Mouse (Mus musculus) midbrain, embryonic 11.5 days (tissue): ENCODE data around the gene Fos. TPM values are rescaled to one million over a fixed set of nuclear protein-coding genes. Genes with fewer than 3 reads are reported as not detected.
A peak's percentile ranks its signal among the peaks of the same experiment; 100 is the strongest.

Experiments
- ATAC-seq: fragments of 200-750 bp; cut with Nextera tagmentation; 2 replicates; pipeline ENCODE4 v1.8.0; 2017; ENCODE audit warnings: moderate TSS enrichment, moderate library complexity; ENCODE audit not compliant: low FRiP score
- DNase-seq: peaks from one replicate; pipeline ENCODE4 v3.0.0; 2015; ENCODE audit warnings: low spot score; ENCODE audit errors: missing footprints
- H3K27ac ChIP-seq: fragments of 300-500 bp; sonication (generic); 2 replicates; pipeline ENCODE4 v1.5.1; 2014; ENCODE audit warnings: low read depth, low read length
- H3K27me3 ChIP-seq: fragments of 300-500 bp; sonication (generic); 2 replicates; pipeline ENCODE4 v1.6.1; 2014; ENCODE audit warnings: mild to moderate bottlenecking, low read length, moderate library complexity, mixed read lengths; ENCODE audit not compliant: control insufficient read depth, insufficient read depth
- H3K36me3 ChIP-seq: fragments of 300-500 bp; sonication (generic); 2 replicates; pipeline ENCODE4 v1.6.1; 2014; ENCODE audit warnings: mild to moderate bottlenecking, low read length, moderate library complexity, mixed read lengths; ENCODE audit not compliant: control insufficient read depth, insufficient read depth
- H3K4me1 ChIP-seq: fragments of 300-500 bp; sonication (generic); 2 replicates; pipeline ENCODE4 v1.6.1; 2014; ENCODE audit warnings: low read length; ENCODE audit not compliant: control insufficient read depth, insufficient read depth
- H3K4me2 ChIP-seq: fragments of 300-500 bp; sonication (generic); 2 replicates; pipeline ENCODE4 v1.6.1; 2014; ENCODE audit warnings: mild to moderate bottlenecking, moderate library complexity
- H3K4me3 ChIP-seq: fragments of 300-500 bp; sonication (generic); 2 replicates; pipeline ENCODE4 v1.5.1; 2014; ENCODE audit warnings: low read depth, low read length
- H3K9ac ChIP-seq: fragments of 300-500 bp; sonication (generic); 2 replicates; pipeline ENCODE4 v1.6.1; 2014; ENCODE audit warnings: low read length
- H3K9me3 ChIP-seq: fragments of 300-500 bp; sonication (generic); 2 replicates; pipeline ENCODE4 v1.6.1; 2016; ENCODE audit warnings: low read length; ENCODE audit not compliant: control insufficient read depth
- WGBS: fragments of 180-500 bp; shearing (Covaris S2); extraction: QIAGEN DNeasy Blood & Tissue Kit; methylation state at CpG from one replicate; pipeline ENCODE4 v1.1.7; 2014; 5-methylcytosine and 5-hydroxymethylcytosine counted together
- polyA plus RNA-seq: library from polyadenylated mRNA; unstranded; fragments of >200 nt; fragmentation: Nextera tagmentation; extraction: Ambion mirVana; gene quantifications from 2 replicates; pipeline ENCODE4 v1.2.1, GENCODE M21; 2014

Fos gene
- polyA plus RNA-seq: 0.54 and 0.89 TPM in 2 replicates

GRCm38 (mm10) chr12:85473481-85474297, at the start of gene Fos:
Gene Fos, plus strand, starts transcription at chr12:85473890.
- ATAC-seq (peak; percentile 88), DNase-seq (peak; percentile 99)
- Histone ChIP-seq H3K9me3 (no peaks in the 10 kb centered on the region), H3K36me3 (no peaks in the 10 kb centered on the region), H3K27me3 (peaks cover 26% of the 10 kb centered on the region), H3K4me2 (peak within 1 kb of the TSS; percentile 99), H3K4me3 (peak within 1 kb of the TSS; percentile 38), H3K27ac (no peak within 1 kb of the TSS), H3K4me1 (peaks cover 25% of the 10 kb centered on the region), H3K9ac (peak within 1 kb of the TSS; percentile 58)
- under 1% methylated on average over 56 of the region's 56 CpGs for WGBS

GRCm38 (mm10) chr12:85425721-85426120, 48.0 kb upstream of the Fos start:
- Histone ChIP-seq H3K36me3 (no peaks in the 10 kb centered on the region), H3K4me3 (no peak overlapping the region), H3K27ac (no peak overlapping the region), H3K27me3 (no peaks in the 10 kb centered on the region), H3K4me2 (no peak overlapping the region), H3K9me3 (no peaks in the 10 kb centered on the region), H3K4me1 (no peaks in the 10 kb centered on the region), H3K9ac (no peak overlapping the region)
- 94% methylated on average over 11 of the region's 11 CpGs for WGBS
- ATAC-seq (no peak), DNase-seq (no peak)

- no peaks in the 10 kb centered on the region for H3K27me3 ChIP-seq
- H3K36me3 ChIP-seq: no peaks in the 10 kb centered on the region
- H3K9ac ChIP-seq: no peak overlapping the region
- H3K4me3 ChIP-seq: no peak overlapping the region
- H3K4me2 ChIP-seq: no peak overlapping the region
- no peaks in the 10 kb centered on the region for H3K4me1 ChIP-seq
- 70% methylated on average over 10 of the region's 10 CpGs for WGBS
- DNase-seq: no peak
- ATAC-seq: no peak
- H3K9me3 ChIP-seq: no peaks in the 10 kb centered on the region
- no peak overlapping the region for H3K27ac ChIP-seq
These were observed 47.6 kb upstream of the Fos start for GRCm38 (mm10) chr12:85426126-85426525.

- no peak overlapping the region for H3K27ac ChIP-seq
- no peak overlapping the region for H3K4me3 ChIP-seq
- H3K9ac ChIP-seq: no peak overlapping the region
- H3K9me3 ChIP-seq: no peaks in the 10 kb centered on the region
- DNase-seq: no peak
- H3K36me3 ChIP-seq: no peaks in the 10 kb centered on the region
- H3K27me3 ChIP-seq: no peaks in the 10 kb centered on the region
- WGBS: 84% methylated on average over 7 of the region's 7 CpGs
- ATAC-seq: no peak
- no peaks in the 10 kb centered on the region for H3K4me1 ChIP-seq
- no peak overlapping the region for H3K4me2 ChIP-seq
These were observed 45.9 kb upstream of the Fos start for GRCm38 (mm10) chr12:85427802-85428201.

- Histone ChIP-seq H3K4me1 (peaks cover 4% of the 10 kb centered on the region; the same call in 1 of the 2 replicates), H3K36me3 (no peaks in the 10 kb centered on the region), H3K27me3 (no peaks in the 10 kb centered on the region), H3K27ac (no peak overlapping the region), H3K9ac (no peak overlapping the region), H3K4me3 (no peak overlapping the region), H3K9me3 (no peaks in the 10 kb centered on the region), H3K4me2 (no peak overlapping the region)
- 78% methylated on average over 4 of the region's 4 CpGs for WGBS
- ATAC-seq: no peak
- DNase-seq: no peak
These were observed 43.7 kb upstream of the Fos start for GRCm38 (mm10) chr12:85429999-85430398.

GRCm38 (mm10) chr12:85430434-85430833, 43.3 kb upstream of the Fos start:
- WGBS: 59% methylated on average over 6 of the region's 6 CpGs
- peaks cover 4% of the 10 kb centered on the region; the same call in 1 of the 2 replicates for H3K4me1 ChIP-seq
- DNase-seq: no peak
- H3K4me3 ChIP-seq: no peak overlapping the region
- no peaks in the 10 kb centered on the region for H3K9me3 ChIP-seq
- H3K9ac ChIP-seq: no peak overlapping the region
- ATAC-seq: no peak
- H3K27me3 ChIP-seq: no peaks in the 10 kb centered on the region
- no peaks in the 10 kb centered on the region for H3K36me3 ChIP-seq
- no peak overlapping the region for H3K27ac ChIP-seq
- no peak overlapping the region for H3K4me2 ChIP-seq

GRCm38 (mm10) chr12:85433850-85434249, 39.8 kb upstream of the Fos start:
- H3K9me3 ChIP-seq: no peaks in the 10 kb centered on the region
- no peak overlapping the region for H3K4me3 ChIP-seq
- peaks cover 6% of the 10 kb centered on the region for H3K4me1 ChIP-seq
- H3K27me3 ChIP-seq: no peaks in the 10 kb centered on the region
- no peaks in the 10 kb centered on the region for H3K36me3 ChIP-seq
- 1% methylated on average over 3 of the region's 3 CpGs for WGBS
- H3K27ac ChIP-seq: no peak overlapping the region
- DNase-seq (no peak), ATAC-seq (no peak)
- H3K9ac ChIP-seq: no peak overlapping the region
- H3K4me2 ChIP-seq: no peak overlapping the region

- Histone ChIP-seq H3K4me2 (no peak overlapping the region), H3K36me3 (no peaks in the 10 kb centered on the region), H3K9me3 (no peaks in the 10 kb centered on the region), H3K4me3 (no peak overlapping the region), H3K9ac (no peak overlapping the region), H3K27ac (no peak overlapping the region), H3K4me1 (peaks cover 6% of the 10 kb centered on the region), H3K27me3 (no peaks in the 10 kb centered on the region)
- 63% methylated on average over 5 of the region's 5 CpGs for WGBS
- ATAC-seq (no peak), DNase-seq (no peak)
These were observed 39.2 kb upstream of the Fos start for GRCm38 (mm10) chr12:85434526-85434925.

GRCm38 (mm10) chr12:85436021-85436621, 37.6 kb upstream of the Fos start:
- Histone ChIP-seq H3K36me3 (no peaks in the 10 kb centered on the region), H3K4me2 (no peak overlapping the region), H3K27ac (no peak overlapping the region), H3K9ac (no peak overlapping the region), H3K27me3 (no peaks in the 10 kb centered on the region), H3K4me1 (peaks cover 6% of the 10 kb centered on the region), H3K4me3 (no peak overlapping the region), H3K9me3 (no peaks in the 10 kb centered on the region)
- no peak for ATAC-seq
- DNase-seq: no peak
- 79% methylated on average over 10 of the region's 10 CpGs for WGBS
